Comparison of ENCODE assay signal across 14 mouse cellular contexts in the genomic region with DNA sequence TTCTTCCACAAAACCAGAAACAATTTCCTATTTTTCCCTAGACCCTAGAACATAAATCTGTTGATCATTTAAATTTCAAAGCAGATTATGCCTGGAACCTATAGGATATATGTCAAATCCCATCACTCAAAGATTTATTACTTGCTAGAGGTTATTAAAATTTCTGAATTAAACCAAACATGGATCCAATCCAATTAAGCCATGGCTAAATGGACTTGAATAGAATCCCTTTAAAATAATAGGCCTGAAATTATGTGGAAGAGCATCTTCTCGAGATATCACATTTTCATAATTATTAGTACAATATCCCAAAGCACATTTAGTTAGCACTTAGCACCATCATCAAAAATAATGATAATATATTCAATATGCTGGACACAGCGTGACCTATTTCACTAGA.
DNase-seq lines count a peak whose midpoint lies in the region.
"Had no signal": no experiment of that assay in that cellular context is flagged by ENCODE, and none has a peak within 500 bp of the region (broad histone marks: within the 10 kb centered on the region; RNA-seq: fewer than 3 reads in every experiment).

No protein-coding gene starts in this region.

- peak; percentile 65 for DNase-seq in retina, embryonic 14.5 days (ENCODE audit: low spot score)
- DNase-seq in retina, postnatal 1 day: peak; percentile 59
- no peak for DNase-seq in left cerebral cortex, postnatal 10 days (ENCODE audit: extremely low spot score in 1 of 2, low spot score in 2 of 2)
- DNase-seq in spleen, postnatal 4 days (ENCODE audit: low spot score in 2 of 2): no peak
- DNase-seq: adrenal gland, adult 2 months; adrenal gland, adult 8-10 months; adrenal gland, postnatal 10 days; adrenal gland, postnatal 14 days; adrenal gland, postnatal 25 days; adrenal gland, postnatal 36 days; B cell, adult 2 months; cerebellum, adult 11 months; cerebellum, adult 11-12 months; cerebellum, adult 18-20 months had no signal

- intact Hi-C loops in left cerebral cortex, postnatal 10 days (cut with DNase I): no loop called here

Comparison
In these comparisons a context has a peak if more than half of its experiments do, and no peak if none do; other contexts are left out.
1. DNase-seq: peak in retina, embryonic 14.5 days (single experiment) and retina, postnatal 1 day (single experiment); none in left cerebral cortex, postnatal 10 days (0 of 2) and spleen, postnatal 4 days (0 of 2).